Mouse (Mus musculus) liver, adult 2 months (tissue): ENCODE measurements around the gene Cd82. TPM values are rescaled to one million over a fixed set of nuclear protein-coding genes. Genes with fewer than 3 reads are reported as not detected.

Source experiments
- DNase-seq: peaks from one replicate; pipeline ENCODE4 v3.0.0-alpha.2; 2011; ENCODE audit warnings: low read depth, low spot score; ENCODE audit errors: extremely low read depth
- H3K27ac ChIP-seq: fragments of 200-500 bp; replicated peaks from 2 replicates; pipeline ENCODE4 v1.5.1; 2012; ENCODE audit warnings: low read depth, mild to moderate bottlenecking, control low read depth, inconsistent platforms, low read length; ENCODE audit not compliant: insufficient read depth
- H3K27me3 ChIP-seq: fragments of 200-500 bp; 2 replicates; pipeline ENCODE4 v1.6.1; 2012; ENCODE audit warnings: mild to moderate bottlenecking, moderate library complexity, low read length, inconsistent platforms; ENCODE audit not compliant: control insufficient read depth, insufficient read depth
- H3K36me3 ChIP-seq: fragments of 200-500 bp; 2 replicates; pipeline ENCODE4 v1.6.1; 2012; ENCODE audit warnings: low read length, inconsistent platforms; ENCODE audit not compliant: control insufficient read depth, insufficient read depth
- H3K4me1 ChIP-seq: fragments of 200-500 bp; 2 replicates; pipeline ENCODE4 v1.6.1; 2011; ENCODE audit warnings: low read length; ENCODE audit not compliant: control insufficient read depth, insufficient read depth
- H3K4me3 ChIP-seq: fragments of 200-500 bp; 2 replicates; pipeline ENCODE4 v1.5.1; 2011; ENCODE audit warnings: low read depth, mild to moderate bottlenecking, control low read depth, low read length, moderate library complexity; ENCODE audit not compliant: insufficient read depth
- H3K79me2 ChIP-seq: fragments of 200-500 bp; 2 replicates; pipeline ENCODE4 v1.6.1; 2012; ENCODE audit warnings: inconsistent platforms, mild to moderate bottlenecking, low read length, moderate library complexity; ENCODE audit not compliant: control insufficient read depth, insufficient read depth
- H3K9ac ChIP-seq: fragments of 200-500 bp; 2 replicates; pipeline ENCODE4 v1.6.1; 2012; ENCODE audit warnings: low read depth, mild to moderate bottlenecking, control low read depth, inconsistent platforms, low read length
- CTCF ChIP-seq: fragments of 200-500 bp; IDR thresholded peaks from 2 replicates; pipeline ENCODE4 v1.5.1; 2011; ENCODE audit warnings: low read depth, low read length, control low read depth
- POLR2A ChIP-seq: fragments of 200-500 bp; IDR thresholded peaks from 2 replicates; pipeline ENCODE4 v1.6.1; 2011; ENCODE audit warnings: low read length, control low read depth; ENCODE audit not compliant: insufficient read depth; ENCODE audit errors: extremely low read depth
- WGBS: fragments of 180-500 bp; shearing (Covaris S2); methylation state at CpG from one replicate; pipeline ENCODE4 v1.1.7; 2018; 5-methylcytosine and 5-hydroxymethylcytosine counted together
- polyA plus RNA-seq: library from polyadenylated mRNA; depleted of rRNA; stranded (reverse); fragments of >200 nt; gene quantifications from 2 replicates; pipeline ENCODE4 v1.2.3, GENCODE M21; 2012
- total RNA-seq: library from RNA; depleted of rRNA; stranded (reverse); fragments of >200 nt; gene quantifications from 2 replicates; pipeline ENCODE4 v1.2.3, GENCODE M21; 2014

Cd82 gene
- total and polyA plus RNA-seq, 2 experiments, result 81.6 to 148 TPM

DNA sequence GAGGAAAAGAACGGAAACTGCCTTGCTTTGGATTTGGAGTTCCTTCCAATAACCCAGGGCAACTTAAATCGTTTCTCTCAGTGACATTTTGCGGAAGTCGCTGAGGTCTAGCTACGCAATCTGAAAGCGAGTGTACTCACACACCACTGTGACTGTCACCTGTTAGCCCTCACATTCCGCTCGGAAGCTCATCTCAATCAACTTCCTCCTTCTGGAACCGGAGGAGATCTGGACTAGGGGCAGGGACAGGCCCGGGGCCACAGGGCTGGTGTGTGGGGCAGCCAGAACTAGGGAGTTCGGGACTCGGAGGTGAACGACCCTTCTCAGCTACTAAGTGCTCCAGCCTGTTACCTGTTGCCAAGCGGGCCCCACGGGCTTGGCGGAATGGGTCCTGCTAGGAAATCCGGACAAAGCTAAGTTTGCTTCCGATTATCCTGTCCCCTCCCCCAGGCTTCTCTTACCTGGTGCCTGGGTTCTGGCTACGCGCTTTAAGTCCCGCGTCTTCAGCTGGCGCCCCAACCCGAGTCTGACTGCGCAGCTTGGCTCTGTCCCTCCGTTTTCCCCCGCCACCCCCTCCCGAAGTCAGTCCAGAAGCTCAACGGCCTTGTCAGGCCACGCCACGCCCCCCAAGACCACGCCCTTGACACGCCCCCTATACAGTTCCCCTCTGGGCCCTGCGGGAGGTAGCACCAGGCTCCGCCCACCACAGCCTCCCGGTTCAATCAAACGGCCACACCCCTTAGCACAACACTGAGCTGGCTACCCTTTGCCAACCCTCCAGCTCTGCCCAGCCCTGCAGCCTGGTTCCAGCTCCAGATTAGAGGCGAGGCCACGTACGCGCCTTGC lies 848 bp downstream of the Cd82 start:
- Histone ChIP-seq H3K4me1 (peaks cover 38% of the 10 kb centered on the region), H3K79me2 (peaks cover 18% of the 10 kb centered on the region; the same call in 1 of the 2 replicates), H3K27me3 (no peaks in the 10 kb centered on the region), H3K27ac (peak overlapping the region; percentile 94), H3K36me3 (no peaks in the 10 kb centered on the region), H3K9ac (peak overlapping the region; percentile 80), H3K4me3 (peak overlapping the region; percentile 82)
- TF ChIP-seq CTCF (peak; percentile 11; the same call in 1 of the 2 replicates), POLR2A (peak; percentile 91)
- WGBS, result under 1% methylated on average over 41 of the region's 41 CpGs
- DNase-seq, result peak; percentile 96

DNA sequence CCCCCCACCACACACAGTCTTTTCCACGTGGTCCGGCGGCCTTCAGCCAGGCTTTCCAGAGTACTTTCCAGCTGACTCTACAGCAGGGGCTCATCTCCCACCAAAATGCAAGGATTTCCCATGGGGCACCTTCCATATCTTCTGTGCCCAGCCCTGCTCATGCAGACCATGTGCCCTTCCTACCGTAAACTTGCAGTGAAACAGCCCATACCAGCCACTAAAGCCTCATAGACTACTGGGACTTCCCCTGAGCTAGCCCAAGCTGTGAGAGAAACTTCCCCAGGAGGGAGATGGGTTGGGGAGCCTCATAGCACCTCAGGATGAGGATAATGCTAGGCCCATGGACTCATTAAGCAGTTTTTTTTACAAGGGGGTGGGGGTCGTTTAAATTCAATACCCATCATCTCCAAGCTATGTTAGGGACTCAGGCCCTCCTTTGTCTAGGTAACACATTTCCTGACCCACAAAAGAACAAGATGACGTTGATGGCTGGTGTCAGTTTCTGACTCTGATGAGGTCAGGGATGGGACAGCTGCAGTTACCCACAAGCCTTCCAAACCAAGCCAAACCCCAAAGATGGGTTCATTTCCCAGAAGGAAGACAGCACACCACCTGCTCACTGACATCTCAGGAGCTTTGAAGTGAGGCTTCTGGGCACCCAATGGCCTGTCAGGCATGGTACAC lies 2.0 kb downstream of the Cd82 start:
- Histone ChIP-seq H3K36me3 (no peaks in the 10 kb centered on the region), H3K27me3 (no peaks in the 10 kb centered on the region), H3K27ac (peak overlapping the region; percentile 5; the same call in 1 of the 2 replicates), H3K4me1 (peaks cover 49% of the 10 kb centered on the region), H3K9ac (peak overlapping the region; percentile 80; the same call in 1 of the 2 replicates), H3K79me2 (peaks cover 27% of the 10 kb centered on the region; the same call in 1 of the 2 replicates), H3K4me3 (peak overlapping the region; percentile 20; the same call in 1 of the 2 replicates)
- DNase-seq, result no peak
- 79% methylated on average over 6 of the region's 6 CpGs for WGBS
- no peak for TF ChIP-seq POLR2A
- TF ChIP-seq CTCF, result no peak

DNA sequence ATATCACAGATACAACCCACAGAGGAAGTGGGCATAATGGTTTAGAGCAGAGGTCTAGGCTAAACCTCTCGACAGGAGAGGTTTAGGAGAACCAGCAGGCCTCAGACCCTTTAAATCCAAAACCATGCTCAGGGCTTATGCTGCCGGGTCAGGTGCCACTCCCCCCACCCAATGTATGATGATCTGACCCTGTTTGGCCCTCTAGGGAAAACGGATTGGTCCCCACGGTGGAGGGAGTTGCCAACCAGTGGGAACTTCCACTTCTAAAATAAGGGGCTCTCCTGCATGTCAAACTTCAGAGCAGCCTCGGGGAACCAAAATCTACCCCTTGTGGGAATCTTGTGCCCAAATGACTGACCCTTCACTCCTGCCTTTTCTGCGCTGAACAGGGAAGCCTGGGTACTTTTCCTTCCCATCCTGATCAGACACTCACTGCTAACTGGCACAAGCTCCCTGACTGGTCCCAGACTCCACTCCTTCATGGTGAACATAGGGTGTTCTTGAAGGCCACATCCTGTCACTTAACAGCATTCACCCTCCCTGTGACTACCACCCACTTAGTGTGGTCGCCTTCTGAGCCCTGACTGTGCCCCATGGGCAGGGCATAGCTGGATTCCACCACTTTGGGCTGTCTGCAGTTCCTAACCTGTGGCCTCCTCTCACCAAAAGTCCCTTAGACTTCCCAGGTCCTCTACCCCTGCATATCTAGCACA lies 3.6 kb downstream of the Cd82 start:
- H3K27ac ChIP-seq, result peak overlapping the region; percentile 77
- no peaks in the 10 kb centered on the region for H3K36me3 ChIP-seq
- H3K9ac ChIP-seq, result peak overlapping the region; percentile 24
- H3K27me3 ChIP-seq, result no peaks in the 10 kb centered on the region
- peaks cover 57% of the 10 kb centered on the region for H3K4me1 ChIP-seq
- DNase-seq, result no peak
- WGBS, result 43% methylated on average over 7 of the region's 7 CpGs
- peaks cover 27% of the 10 kb centered on the region; the same call in 1 of the 2 replicates for H3K79me2 ChIP-seq
- no peak overlapping the region for H3K4me3 ChIP-seq
- TF ChIP-seq CTCF (no peak), POLR2A (no peak)

DNA sequence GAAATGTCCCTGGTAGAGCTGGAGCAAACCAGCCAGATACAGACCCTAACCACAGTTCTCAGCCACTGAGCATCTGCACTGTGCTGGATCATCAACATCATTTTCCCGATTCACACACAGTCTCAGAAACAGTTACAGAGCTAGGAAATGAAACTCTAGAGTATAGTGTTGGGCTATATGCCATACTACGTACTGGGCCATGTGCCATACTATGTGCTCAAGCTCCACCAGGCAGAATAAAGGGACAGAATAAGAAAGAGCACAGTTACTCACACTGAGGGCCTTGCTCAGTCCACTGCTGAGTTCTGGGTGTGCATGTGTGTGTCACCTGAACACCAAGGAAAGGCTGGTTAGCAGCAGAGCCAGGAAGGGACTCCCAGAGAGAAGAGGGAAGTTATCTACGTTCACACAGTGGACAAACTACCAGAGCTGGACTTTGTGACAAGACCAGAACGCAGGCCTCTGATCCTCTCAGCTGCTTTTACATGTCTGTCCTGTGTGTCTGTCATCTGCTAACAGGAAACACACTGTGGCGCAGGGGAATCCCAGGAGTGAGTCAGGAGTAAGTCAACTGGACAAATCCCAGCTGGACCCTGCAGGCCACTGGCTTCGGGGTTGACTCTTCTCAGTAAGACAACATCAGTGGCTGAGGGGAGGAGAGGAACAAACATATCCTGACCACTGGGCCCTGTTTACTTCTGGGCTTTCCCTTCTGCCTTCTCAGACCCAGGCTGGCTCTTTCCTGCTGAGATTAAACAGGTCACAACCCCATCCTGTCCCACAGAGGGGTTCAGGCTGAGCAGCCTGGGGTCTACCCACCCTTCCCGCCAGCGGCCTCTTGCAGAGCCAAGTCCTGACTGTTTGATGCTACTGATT lies 4.4 kb downstream of the Cd82 start:
- Histone ChIP-seq H3K4me1 (peaks cover 62% of the 10 kb centered on the region), H3K36me3 (no peaks in the 10 kb centered on the region), H3K27ac (peak overlapping the region; percentile 77), H3K79me2 (peaks cover 32% of the 10 kb centered on the region; the same call in 1 of the 2 replicates), H3K4me3 (no peak overlapping the region), H3K27me3 (no peaks in the 10 kb centered on the region), H3K9ac (peak overlapping the region; percentile 26)
- peak; percentile 84 for DNase-seq
- no peak for TF ChIP-seq CTCF
- TF ChIP-seq POLR2A, result no peak
- WGBS, result 21% methylated on average over 8 of the region's 8 CpGs
